Mouse (Mus musculus) embryonic facial prominence, embryonic 14.5 days (tissue): Measurements from ENCODE around the gene Cpd. TPM values are rescaled to one million over a fixed set of nuclear protein-coding genes. Genes with fewer than 3 reads are reported as not detected.

Experiments used
- ATAC-seq: fragments of 200-750 bp; cut with Nextera tagmentation; 2 replicates; pipeline ENCODE4 v1.8.0; 2017; ENCODE audit warnings: low read depth, moderate number of reproducible peaks, moderate TSS enrichment
- DNase-seq: peaks from one replicate; pipeline ENCODE4 v3.0.0-alpha.2; 2015; ENCODE audit warnings: low spot score
- H3K27ac ChIP-seq: fragments of 300-500 bp; sonication (generic); replicated peaks from 2 replicates; pipeline ENCODE4 v1.5.1; 2014; ENCODE audit warnings: low read depth, mild to moderate bottlenecking, low read length, moderate library complexity
- H3K27me3 ChIP-seq: fragments of 300-500 bp; sonication (generic); replicated peaks from 2 replicates; pipeline ENCODE4 v1.6.1; 2014; ENCODE audit warnings: low read length; ENCODE audit not compliant: control insufficient read depth, insufficient read depth
- H3K36me3 ChIP-seq: fragments of 300-500 bp; sonication (generic); 2 replicates; pipeline ENCODE4 v1.6.1; 2014; ENCODE audit warnings: low read length, mixed read lengths; ENCODE audit not compliant: control insufficient read depth, insufficient read depth
- H3K4me1 ChIP-seq: fragments of 300-500 bp; sonication (generic); 2 replicates; pipeline ENCODE4 v1.6.1; 2014; ENCODE audit warnings: antibody characterized with exemption, low read length; ENCODE audit not compliant: control insufficient read depth, insufficient read depth
- H3K4me2 ChIP-seq: fragments of 300-500 bp; sonication (generic); 2 replicates; pipeline ENCODE4 v1.6.1; 2014; ENCODE audit warnings: low read depth, mild to moderate bottlenecking, low read length, moderate library complexity, mixed read lengths
- H3K4me3 ChIP-seq: fragments of 300-500 bp; sonication (generic); 2 replicates; pipeline ENCODE4 v1.5.1; 2014; ENCODE audit warnings: low read depth, mild to moderate bottlenecking, low read length
- H3K9ac ChIP-seq: fragments of 300-500 bp; sonication (generic); 2 replicates; pipeline ENCODE4 v1.6.1; 2014; ENCODE audit warnings: low read depth, mild to moderate bottlenecking, low read length, moderate library complexity, mixed read lengths
- H3K9me3 ChIP-seq: fragments of 300-500 bp; sonication (generic); 2 replicates; pipeline ENCODE4 v1.6.1; 2016; ENCODE audit warnings: low read length; ENCODE audit not compliant: control insufficient read depth
- WGBS: fragments of 180-500 bp; shearing (Covaris S2); extraction: QIAGEN DNeasy Blood & Tissue Kit; methylation state at CpG from one replicate; pipeline ENCODE4 v1.1.7; 2014; 5-methylcytosine and 5-hydroxymethylcytosine counted together
- polyA plus RNA-seq: library from polyadenylated mRNA; unstranded; fragments of >200 nt; fragmentation: Nextera tagmentation; extraction: Ambion mirVana; gene quantifications from 2 replicates; pipeline ENCODE4 v1.2.1, GENCODE M21; 2014

Cpd gene
- polyA plus RNA-seq, 1 experiment from 2014 or later: 23.2 TPM

- Histone ChIP-seq H3K27ac (no peak overlapping the region), H3K4me2 (no peak overlapping the region), H3K4me3 (no peak overlapping the region), H3K27me3 (no peaks in the 10 kb centered on the region), H3K36me3 (no peaks in the 10 kb centered on the region), H3K9ac (no peak overlapping the region), H3K4me1 (no peaks in the 10 kb centered on the region), H3K9me3 (no peaks in the 10 kb centered on the region)
- WGBS: 53% methylated on average over 5 of the region's 5 CpGs
- ATAC-seq (no peak), DNase-seq (no peak)
Measured at GRCm38 (mm10) chr11:76884451-76884850, 37.6 kb upstream of the Cpd start.

GRCm38 (mm10) chr11:76879816-76880215 lies 33.0 kb upstream of the Cpd start:
- Histone ChIP-seq H3K9ac (no peak overlapping the region), H3K36me3 (no peaks in the 10 kb centered on the region), H3K4me3 (no peak overlapping the region), H3K27me3 (no peaks in the 10 kb centered on the region), H3K27ac (no peak overlapping the region), H3K9me3 (no peaks in the 10 kb centered on the region), H3K4me2 (no peak overlapping the region), H3K4me1 (0 out of 2 replicates have a peak, but pooled peaks cover 3% of the 10 kb centered on the region)
- WGBS: 60% methylated on average over 5 of the region's 5 CpGs
- DNase-seq: no peak
- no peak for ATAC-seq

GRCm38 (mm10) chr11:76874766-76875165 lies 27.9 kb upstream of the Cpd start:
- Histone ChIP-seq H3K27ac (no peak overlapping the region), H3K36me3 (no peaks in the 10 kb centered on the region), H3K9me3 (no peaks in the 10 kb centered on the region), H3K9ac (no peak overlapping the region), H3K27me3 (no peaks in the 10 kb centered on the region), H3K4me1 (0 out of 2 replicates have a peak, but pooled peaks cover 4% of the 10 kb centered on the region), H3K4me2 (no peak overlapping the region), H3K4me3 (no peak overlapping the region)
- no peak for ATAC-seq
- no peak for DNase-seq
- WGBS: 68% methylated on average over 6 of the region's 6 CpGs

GRCm38 (mm10) chr11:76873865-76874264 lies 27.0 kb upstream of the Cpd start:
- no peaks in the 10 kb centered on the region for H3K27me3 ChIP-seq
- H3K9me3 ChIP-seq: no peaks in the 10 kb centered on the region
- H3K4me3 ChIP-seq: no peak overlapping the region
- H3K9ac ChIP-seq: no peak overlapping the region
- no peaks in the 10 kb centered on the region for H3K36me3 ChIP-seq
- 77% methylated on average over 5 of the region's 5 CpGs for whole genome bisulfite sequencing
- 0 out of 2 replicates have a peak, but pooled peaks cover 4% of the 10 kb centered on the region for H3K4me1 ChIP-seq
- H3K27ac ChIP-seq: no peak overlapping the region
- ATAC-seq (no peak), DNase-seq (no peak)
- H3K4me2 ChIP-seq: no peak overlapping the region

GRCm38 (mm10) chr11:76872556-76873234 lies 25.9 kb upstream of the Cpd start:
- Histone ChIP-seq H3K4me3 (no peak overlapping the region), H3K4me2 (no peak overlapping the region), H3K27me3 (no peaks in the 10 kb centered on the region), H3K27ac (no peak overlapping the region), H3K4me1 (0 out of 2 replicates have a peak, but pooled peaks cover 4% of the 10 kb centered on the region), H3K9ac (no peak overlapping the region), H3K9me3 (no peaks in the 10 kb centered on the region), H3K36me3 (no peaks in the 10 kb centered on the region)
- DNase-seq (no peak), ATAC-seq (no peak)
- 58% methylated on average over 11 of the region's 11 CpGs for WGBS

GRCm38 (mm10) chr11:76861185-76861584 lies 14.4 kb upstream of the Cpd start:
- DNase-seq (no peak), ATAC-seq (no peak)
- Histone ChIP-seq H3K27ac (no peak overlapping the region), H3K27me3 (no peaks in the 10 kb centered on the region), H3K4me1 (no peaks in the 10 kb centered on the region), H3K36me3 (no peaks in the 10 kb centered on the region), H3K4me3 (no peak overlapping the region), H3K9ac (no peak overlapping the region), H3K4me2 (no peak overlapping the region), H3K9me3 (no peaks in the 10 kb centered on the region)
- 82% methylated on average over 3 of the region's 3 CpGs for WGBS

- Histone ChIP-seq H3K36me3 (no peaks in the 10 kb centered on the region), H3K4me1 (no peaks in the 10 kb centered on the region), H3K4me3 (no peak overlapping the region), H3K9ac (no peak overlapping the region), H3K4me2 (no peak overlapping the region), H3K27ac (no peak overlapping the region), H3K27me3 (no peaks in the 10 kb centered on the region), H3K9me3 (no peaks in the 10 kb centered on the region)
- 60% methylated on average over 5 of the region's 5 CpGs for WGBS
- ATAC-seq (no peak), DNase-seq (no peak)
Measured at GRCm38 (mm10) chr11:76859261-76859660, 12.4 kb upstream of the Cpd start.

- no peak overlapping the region for H3K4me3 ChIP-seq
- H3K9ac ChIP-seq: no peak overlapping the region
- no peak overlapping the region for H3K4me2 ChIP-seq
- 73% methylated on average over 5 of the region's 5 CpGs for WGBS
- ATAC-seq (no peak), DNase-seq (no peak)
- H3K27ac ChIP-seq: no peak overlapping the region
- no peaks in the 10 kb centered on the region for H3K4me1 ChIP-seq
- no peaks in the 10 kb centered on the region for H3K27me3 ChIP-seq
- H3K36me3 ChIP-seq: no peaks in the 10 kb centered on the region
- no peaks in the 10 kb centered on the region for H3K9me3 ChIP-seq
Measured at GRCm38 (mm10) chr11:76858781-76859180, 12.0 kb upstream of the Cpd start.

- H3K4me2 ChIP-seq: no peak overlapping the region
- DNase-seq (no peak), ATAC-seq (no peak)
- 84% methylated on average over 7 of the region's 7 CpGs for WGBS
- no peak overlapping the region for H3K27ac ChIP-seq
- no peak overlapping the region for H3K4me3 ChIP-seq
- no peaks in the 10 kb centered on the region for H3K36me3 ChIP-seq
- H3K4me1 ChIP-seq: no peaks in the 10 kb centered on the region
- no peak overlapping the region for H3K9ac ChIP-seq
- H3K27me3 ChIP-seq: no peaks in the 10 kb centered on the region
- H3K9me3 ChIP-seq: no peaks in the 10 kb centered on the region
Measured at GRCm38 (mm10) chr11:76857111-76857510, 10.3 kb upstream of the Cpd start.
